Mouse (Mus musculus): ENCODE results near the gene Naa40.

The Naa40 gene

GRCm38 (mm10) chr19:7240782-7241690, at the start of gene Naa40:
TSS of gene Naa40 (minus strand) at chr19:7241183.
- peak; percentile 95 to 96 for DNase-seq

DNA sequence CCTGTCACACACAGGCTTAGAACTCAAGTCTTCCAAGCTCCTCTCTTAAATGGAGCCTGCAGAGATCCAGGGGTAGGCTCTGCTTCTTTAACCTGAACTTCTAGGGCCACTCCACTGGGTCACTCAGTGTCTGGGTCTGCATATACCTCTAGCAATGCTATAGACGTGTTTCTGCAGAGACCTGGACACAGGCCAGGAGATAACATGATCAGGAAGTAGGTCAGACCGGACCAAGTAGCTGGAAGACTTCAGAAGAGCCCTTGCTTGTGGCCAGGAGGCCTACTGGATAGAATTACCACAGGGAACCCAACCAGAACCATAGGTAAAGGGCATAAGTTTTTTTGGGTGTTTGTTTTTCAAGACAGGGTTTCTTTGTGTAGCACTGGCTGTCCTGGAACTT, 48.8 kb upstream of the Naa40 start:
- DNase-seq: no peak

DNA sequence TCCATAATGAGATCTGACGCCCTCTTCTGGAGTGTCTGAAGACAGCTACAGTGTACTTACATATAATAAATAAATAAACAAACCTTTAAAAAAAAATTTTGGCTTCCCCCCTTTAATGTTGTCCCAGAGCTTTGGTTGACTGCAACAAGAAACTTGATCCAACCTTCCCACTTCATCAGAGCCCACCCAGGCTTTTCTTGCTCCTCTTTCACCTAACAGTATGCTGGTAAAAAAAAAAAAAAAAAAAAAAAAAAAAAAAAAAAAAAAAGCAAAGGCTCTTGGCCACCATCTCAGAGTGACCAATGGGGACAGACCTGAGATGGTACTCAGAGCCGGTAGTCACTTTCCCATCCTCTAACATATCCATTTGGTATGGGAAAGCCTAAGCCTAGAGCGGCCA, 47.3 kb upstream of the Naa40 start:
- no peak for DNase-seq

- DNase-seq: no peak
Observed at GRCm38 (mm10) chr19:7286563-7287315, 45.8 kb upstream of the Naa40 start.

GRCm38 (mm10) chr19:7280557-7281330, 39.8 kb upstream of the Naa40 start:
- no peak for DNase-seq

- peak; percentile 61 to 62 for DNase-seq
Observed at GRCm38 (mm10) chr19:7279114-7279513, 38.1 kb upstream of the Naa40 start.

DNA sequence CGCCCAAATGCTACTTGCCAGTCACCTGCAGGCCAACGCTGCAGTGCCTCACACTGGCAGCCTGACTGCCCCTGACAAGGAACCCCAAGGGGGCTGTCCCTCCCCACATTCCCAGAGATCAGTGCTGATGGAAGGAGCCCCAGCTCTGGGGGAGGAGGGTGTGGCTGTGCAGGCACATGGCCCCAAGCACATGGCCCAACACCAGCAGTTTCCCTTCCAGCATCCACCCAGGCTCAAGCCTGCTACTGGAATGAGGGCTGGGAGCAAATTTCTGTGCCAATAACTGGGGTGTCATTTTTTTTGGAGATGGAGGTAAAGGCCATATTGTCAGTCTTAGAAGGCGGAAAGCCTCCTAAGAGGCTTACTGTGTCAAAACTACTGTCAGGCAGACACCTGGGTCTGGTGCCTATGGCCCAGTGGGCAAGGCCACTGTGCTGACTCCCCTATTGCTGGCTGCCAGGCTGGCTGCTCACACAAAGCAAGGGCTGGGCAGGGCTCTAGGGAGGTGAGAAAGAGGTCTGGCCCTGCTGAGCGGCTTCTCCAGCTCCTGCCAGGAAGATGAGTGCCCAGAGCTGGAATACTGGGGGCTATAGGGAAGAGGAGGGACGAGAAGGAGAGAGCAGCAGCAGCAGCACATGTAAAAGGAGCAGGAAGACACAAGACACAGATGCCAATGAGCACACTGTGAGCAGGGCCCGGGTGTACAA, 37.4 kb upstream of the Naa40 start:
- DNase-seq: no peak

GRCm38 (mm10) chr19:7276796-7277195, 35.8 kb upstream of the Naa40 start:
- no peak for DNase-seq

DNA sequence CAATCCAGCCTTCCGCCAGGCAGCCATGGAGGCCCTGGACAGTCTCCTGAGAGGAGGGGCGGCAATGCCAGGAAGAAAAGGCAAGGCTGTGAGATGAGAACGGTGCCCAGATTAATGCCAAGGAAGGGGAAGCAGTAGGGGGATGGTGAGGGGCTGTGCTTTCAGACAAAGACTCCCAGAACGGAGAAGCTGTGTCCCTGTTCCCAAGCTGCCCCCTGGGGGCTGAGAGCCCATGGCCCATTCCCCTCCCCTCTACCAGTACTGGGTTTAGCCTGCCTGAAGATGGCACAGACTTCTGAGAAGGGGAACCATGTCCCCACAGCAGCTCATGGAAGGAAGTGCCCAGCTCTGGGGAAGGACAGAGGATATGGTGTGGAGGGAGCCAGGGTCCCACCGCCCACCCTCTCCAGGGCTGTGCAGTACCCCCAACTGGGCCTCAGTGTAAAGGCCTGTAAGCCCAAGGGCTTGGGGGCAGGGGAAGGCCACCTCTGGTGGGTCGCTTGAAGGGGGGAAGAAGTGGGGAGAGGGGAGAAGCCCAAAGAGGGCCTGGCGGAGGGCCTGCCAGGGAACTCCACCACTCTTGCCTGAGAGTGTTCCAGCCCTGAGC, 35.2 kb upstream of the Naa40 start:
- no peak for DNase-seq

DNA sequence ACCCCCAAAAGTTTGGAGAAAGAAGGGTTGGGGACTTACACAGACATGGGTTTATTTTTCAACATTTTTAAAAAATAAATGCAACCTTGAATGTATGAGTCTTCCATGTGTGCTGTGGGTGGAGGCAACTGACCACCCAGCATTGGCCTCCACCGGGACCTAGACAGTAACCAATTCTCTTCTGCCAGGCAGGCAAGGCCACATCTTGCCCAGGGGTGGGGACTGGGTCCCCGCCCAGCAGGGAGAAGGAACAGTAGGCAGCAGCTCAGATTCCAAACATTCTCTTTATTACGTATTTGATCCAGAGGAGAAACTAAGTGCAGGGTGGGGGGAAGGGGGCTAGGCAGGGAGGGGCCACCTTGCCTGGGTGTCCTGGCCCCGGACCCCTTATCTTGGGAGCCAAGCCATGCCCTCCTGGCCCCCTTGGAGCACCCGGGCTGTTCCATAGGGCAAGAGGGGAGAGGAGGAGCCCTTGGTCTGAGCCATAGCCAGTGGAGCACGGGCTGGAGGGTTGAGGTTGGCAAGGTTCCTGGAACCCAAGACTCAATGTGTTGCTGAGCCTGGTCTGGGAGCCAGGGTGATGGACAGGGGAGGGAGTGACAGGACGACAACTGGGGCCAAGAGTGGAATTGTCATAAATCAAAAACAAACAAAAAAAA, 34.3 kb upstream of the Naa40 start:
- DNase-seq: no peak

DNA sequence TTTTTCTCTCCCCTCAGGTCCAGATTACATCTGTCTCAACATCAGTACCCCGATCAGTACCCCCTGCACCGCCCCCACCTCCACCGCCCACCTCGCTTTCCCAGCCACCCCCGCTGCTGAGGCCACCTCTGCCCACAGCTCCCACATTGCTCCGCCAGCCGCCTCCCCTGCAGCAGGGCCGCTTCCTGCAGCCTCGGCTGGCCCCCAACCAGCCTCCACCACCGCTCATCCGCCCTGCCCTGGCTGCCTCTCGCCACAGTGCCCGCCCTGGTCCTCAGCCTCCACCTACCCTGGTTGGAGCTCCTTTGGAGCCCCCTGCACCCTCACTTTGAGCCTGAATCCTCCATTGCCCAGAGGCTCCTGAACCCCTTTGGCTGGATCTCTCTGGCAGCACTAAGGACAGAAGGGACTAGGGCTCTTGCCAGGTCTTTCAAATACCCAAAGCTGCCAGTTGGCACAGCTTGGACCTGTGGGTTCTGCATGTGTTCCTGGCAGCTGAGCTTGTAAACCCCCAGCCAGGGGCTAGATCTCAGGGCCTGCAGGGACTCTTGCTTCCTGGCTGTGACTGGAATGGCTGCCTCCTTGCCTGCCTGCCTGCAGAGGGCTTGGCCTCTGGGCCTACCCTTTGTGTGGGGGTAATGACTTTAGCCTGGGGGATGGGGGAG, 33.5 kb upstream of the Naa40 start:
- DNase-seq: no peak

DNA sequence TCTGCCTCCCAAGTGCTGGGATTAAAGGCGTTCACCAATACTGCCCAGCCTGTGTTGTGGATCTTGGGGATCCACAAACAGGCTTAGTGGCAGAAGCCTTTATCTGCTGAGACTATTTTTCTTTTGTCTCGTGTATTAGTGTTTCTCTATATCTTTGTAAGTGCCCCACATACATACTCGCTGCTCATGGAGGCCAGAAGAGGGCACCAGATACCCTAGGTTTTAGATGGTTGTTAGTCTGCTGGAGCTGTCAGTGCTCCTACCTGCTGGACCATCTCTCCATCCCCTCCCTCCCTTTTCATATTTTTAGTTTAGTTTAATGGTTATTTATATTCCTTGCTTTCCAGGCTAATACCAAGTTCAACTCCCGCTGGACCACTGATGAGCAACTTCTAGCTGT, 32.5 kb upstream of the Naa40 start:
- DNase-seq: no peak

DNA sequence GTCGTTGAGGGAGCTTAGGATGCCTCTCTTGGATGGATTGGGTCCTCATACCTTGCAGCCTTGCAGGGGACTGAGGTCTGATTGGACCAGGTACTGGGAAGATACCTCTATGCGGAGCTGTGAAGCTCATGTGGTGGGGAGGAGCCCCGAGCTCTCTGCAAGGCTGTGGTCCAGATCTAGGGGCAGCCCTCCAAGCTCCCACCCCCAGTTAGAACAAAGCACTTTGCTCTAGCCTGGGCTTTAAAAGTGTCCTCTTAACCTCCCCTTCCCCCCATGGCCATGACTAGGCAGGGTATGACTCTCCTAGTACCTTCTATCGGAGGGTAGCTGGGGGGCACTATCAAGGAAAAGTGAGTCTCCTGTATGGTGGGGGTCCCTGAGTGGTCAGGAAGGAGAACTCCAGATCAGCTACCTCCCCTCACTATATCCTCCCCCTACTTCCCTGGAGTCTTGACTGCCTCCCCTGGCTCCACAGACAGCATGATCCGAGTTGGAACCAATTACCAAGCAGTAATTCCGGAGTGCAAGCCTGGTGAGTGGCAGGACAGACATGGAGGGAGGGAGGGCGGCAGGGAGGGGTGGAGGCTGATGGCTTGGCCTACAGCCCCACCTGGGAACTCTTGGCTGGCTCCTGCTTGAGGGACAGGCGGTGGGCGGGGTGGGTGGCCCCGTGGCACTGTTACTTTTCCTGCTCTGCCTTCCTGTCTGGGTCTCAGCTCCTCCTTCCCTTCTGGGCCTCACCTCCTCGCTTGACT, 28.5 kb upstream of the Naa40 start:
- peak in 1 of 2 experiments; percentile 16 for DNase-seq

- peak; percentile 89 for DNase-seq
Observed at GRCm38 (mm10) chr19:7268722-7269090, 27.7 kb upstream of the Naa40 start.

DNA sequence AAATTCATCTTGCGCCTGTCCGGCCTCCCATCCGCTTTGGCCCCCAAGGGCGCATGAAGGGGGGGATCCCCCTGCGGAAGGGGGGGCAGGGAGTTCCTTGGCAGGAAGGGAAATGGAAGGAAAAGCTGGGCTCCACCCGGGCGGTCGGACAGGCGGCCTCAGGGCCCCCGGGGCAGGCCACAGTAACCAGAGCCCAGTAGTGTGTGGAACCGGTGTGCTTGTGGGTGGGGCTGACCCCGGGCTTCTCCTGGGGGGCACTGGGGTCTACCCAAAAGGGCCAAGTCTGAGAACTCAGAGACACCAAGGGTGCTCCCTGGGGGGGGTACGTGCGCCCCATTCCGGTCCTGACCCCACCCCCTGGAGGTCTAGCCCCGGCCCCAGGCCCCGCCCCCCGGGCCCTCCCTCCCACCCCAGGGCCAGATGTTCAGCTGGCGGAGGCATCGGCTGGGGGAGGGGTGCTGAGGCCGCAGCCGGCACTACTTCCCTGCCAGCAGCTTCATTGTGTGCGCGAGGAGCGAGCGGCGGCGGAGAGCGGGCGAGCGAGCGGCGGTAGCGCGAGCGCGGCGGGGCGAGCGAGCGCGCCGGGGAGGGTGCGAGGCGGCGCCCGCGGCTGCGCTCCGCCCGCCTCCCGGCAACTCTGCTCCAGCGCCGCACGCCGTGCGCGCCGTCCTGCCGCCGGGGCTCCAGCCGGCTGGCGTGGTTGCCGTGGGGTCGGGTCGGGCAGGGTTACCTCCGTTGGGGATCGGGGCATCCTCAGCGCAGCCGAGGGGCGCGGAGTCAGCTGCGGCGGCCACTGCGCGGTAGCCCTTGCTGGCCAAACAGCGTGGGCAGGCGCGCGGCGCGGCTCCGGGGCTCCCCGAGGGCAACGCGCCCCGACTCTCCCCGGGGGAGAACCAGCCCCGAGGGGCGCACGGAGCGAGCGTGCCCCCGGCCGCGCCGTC, 27.1 kb upstream of the Naa40 start:
- DNase-seq: peak; percentile 81 to 83

DNA sequence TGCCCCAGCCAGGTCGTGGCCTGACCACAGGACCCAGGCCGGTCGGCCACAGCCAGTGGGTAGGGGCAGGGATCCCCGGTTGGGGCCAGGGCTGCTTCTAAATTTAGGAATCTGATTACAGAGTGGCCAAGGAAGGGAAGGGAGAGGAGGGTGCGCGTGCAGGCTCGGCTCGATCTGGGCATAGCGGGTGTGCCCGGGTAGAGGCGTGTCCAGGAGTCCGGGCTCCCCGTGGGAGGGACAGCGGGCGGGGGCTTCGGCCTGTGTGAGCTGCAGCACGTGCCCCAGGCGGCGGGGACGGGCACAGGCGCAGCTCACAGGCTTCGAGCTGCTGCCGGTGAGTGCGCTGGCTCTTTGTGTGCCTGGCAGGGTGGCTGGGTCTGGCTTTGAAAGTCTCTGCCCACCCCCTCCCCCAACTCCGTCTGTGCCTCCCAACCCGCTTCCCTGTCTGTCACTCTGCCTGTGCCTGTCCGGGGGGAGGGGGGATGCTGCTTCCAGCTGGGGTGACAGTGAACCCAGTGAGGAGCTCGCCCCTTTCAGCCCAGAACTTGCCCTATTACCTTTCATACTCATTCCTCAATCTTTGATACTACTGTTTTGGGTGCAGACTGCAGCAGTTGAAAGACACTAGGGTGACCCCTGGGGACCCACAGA, 26.2 kb upstream of the Naa40 start, which contains the start of gene Rcor2:
TSS of gene Rcor2 (plus strand) at position 235 of the 651 bp plus-strand sequence.
- DNase-seq: peak; percentile 30 to 44

GRCm38 (mm10) chr19:7266421-7266831, 25.4 kb upstream of the Naa40 start:
- DNase-seq: peak; percentile 11

GRCm38 (mm10) chr19:7265478-7266191, 24.7 kb upstream of the Naa40 start:
- peak; percentile 10 to 15 for DNase-seq
